ENCODE assay signal across 8 mouse cellular contexts in genomic region chr8:57328161-57328920, GRCm38 (mm10). TPM values are rescaled to one million over a fixed set of nuclear protein-coding genes. Genes with fewer than 3 reads are reported as not detected.
DNase-seq lines count a peak whose midpoint lies in the region; ATAC-seq and TF ChIP-seq lines count a peak whose summit lies in the region.

No protein-coding gene starts in this region.

- H3K36me3 ChIP-seq in intestine, embryonic 14.5 days (ENCODE audit: control insufficient read depth, insufficient read depth, low read length) = no peaks in the 10 kb centered on the region

- peak; percentile 71 for ATAC-seq in intestine, embryonic 14.5 days (replicated peaks; ENCODE audit: low FRiP score, low TSS enrichment, low read depth)

- H3K4me1 ChIP-seq in intestine, embryonic 14.5 days (replicated peaks; ENCODE audit: control insufficient read depth, insufficient read depth, low read length) = peaks cover 5% of the 10 kb centered on the region; the same call in 1 of the 2 replicates

- WGBS in intestine, embryonic 14.5 days = 2% methylated on average over 42 of the region's 42 CpGs

- peak overlapping the region; percentile 81 for H3K27ac ChIP-seq in intestine, embryonic 14.5 days (ENCODE audit: low read depth)

- peak; percentile 12 for DNase-seq in CD4-positive, CD25-positive, alpha-beta regulatory T cell, adult 2 months (ENCODE audit: low read depth, low spot score)
- DNase-seq in brain, embryonic 14.5 days (ENCODE audit: low read depth) = peak; percentile 82
- DNase-seq in gastrocnemius, postnatal 36 days = peak; percentile 56 to 66
- peak; percentile 85 for DNase-seq in intestine, embryonic 14.5 days (ENCODE audit: low spot score)
- DNase-seq in lung, postnatal 36 days = peak; percentile 26
- peak; percentile 46 to 64 for DNase-seq in urinary bladder, postnatal 36 days (ENCODE audit: low spot score in 2 of 2)
- no peak for DNase-seq in thymus, postnatal 14 days
- DNase-seq in right cerebral cortex, postnatal 14 days = no peak

- TF ChIP-seq CTCF in brain, embryonic 14.5 days (IDR thresholded peaks at IDR 0.05; ENCODE audit: borderline replicate concordance, extremely low read depth, insufficient read depth, insufficient read length) = peak; percentile 6; the same call in 1 of the 2 replicates

- intact Hi-C loops in gastrocnemius, postnatal 36 days (cut with DNase I) = no loop called here

- peak overlapping the region; percentile 95 for H3K9ac ChIP-seq in intestine, embryonic 14.5 days (ENCODE audit: low read length)

- TF ChIP-seq POLR2A in brain, embryonic 14.5 days (IDR thresholded peaks at IDR 0.05; ENCODE audit: borderline replicate concordance, extremely low read depth, insufficient read depth, insufficient read length, poor library complexity, severe bottlenecking) = no peak

- peak overlapping the region; percentile 81 for H3K4me3 ChIP-seq in intestine, embryonic 14.5 days (ENCODE audit: low read depth, low read length)

- H3K27me3 ChIP-seq in intestine, embryonic 14.5 days (replicated peaks; ENCODE audit: control insufficient read depth, insufficient read depth, low read length) = peaks cover 40% of the 10 kb centered on the region; the same call in 1 of the 2 replicates

- H3K9me3 ChIP-seq in intestine, embryonic 14.5 days (ENCODE audit: control insufficient read depth, low read length) = no peaks in the 10 kb centered on the region

- H3K4me2 ChIP-seq in intestine, embryonic 14.5 days (ENCODE audit: low read length) = peak overlapping the region; percentile 67

RNA-seq across cellular contexts. Expression of gene Hand2, which starts 7.6 kb away (rescaled TPM):
- polyA plus RNA-seq in brain, embryonic 14.5 days (2012; rRNA removed) = 0.07 and 0.29 TPM in 2 replicates
- total RNA-seq in gastrocnemius, postnatal 36 days (2021) = not detected
- polyA plus RNA-seq in intestine, embryonic 14.5 days (2014; fragmentation: Nextera tagmentation; extraction: Ambion mirVana) = 13.1 and 15.9 TPM in 2 replicates

Comparison
In these comparisons a context has a peak if more than half of its experiments do, and no peak if none do; other contexts are left out.
1. DNase-seq: peak in CD4-positive, CD25-positive, alpha-beta regulatory T cell, adult 2 months (single experiment), brain, embryonic 14.5 days (single experiment), gastrocnemius, postnatal 36 days (2 of 2), intestine, embryonic 14.5 days (single experiment), lung, postnatal 36 days (single experiment) and urinary bladder, postnatal 36 days (2 of 2); none in thymus, postnatal 14 days (single experiment) and right cerebral cortex, postnatal 14 days (single experiment).
2. RNA of gene Hand2, which starts 7.6 kb away (polyA plus RNA-seq): 13.1 to 15.9 TPM in intestine, embryonic 14.5 days; 0.07 to 0.29 TPM in brain, embryonic 14.5 days; every median in the first group is over 10 times any median in the second.